Mouse (Mus musculus) embryonic fibroblast, embryonic 13.5 days (primary cell): ENCODE measurements around the gene Far1.

Source experiments
- CTCF ChIP-seq: IDR thresholded peaks from 2 replicates; pipeline ENCODE4 v1.5.1; 2011; ENCODE audit warnings: mild to moderate bottlenecking, control low read depth, low read length, moderate library complexity, borderline replicate concordance; ENCODE audit not compliant: insufficient read depth
- POLR2A ChIP-seq: IDR thresholded peaks from 2 replicates; pipeline ENCODE4 v1.6.1; 2011; ENCODE audit warnings: low read depth, mild to moderate bottlenecking, control low read depth, low read length, moderate library complexity

GRCm38 (mm10) chr7:113619768-113620167 lies 106.1 kb downstream of the Far1 start:
- no peak for TF ChIP-seq CTCF
- no peak for TF ChIP-seq POLR2A
